Mouse (Mus musculus) adrenal gland, postnatal 36 days (tissue): ENCODE measurements at regions not wholly inside any gene's neighbourhood (a gene's known extent, or its start where the extent isn't known, plus 50 kb on each side); places are given as distances from the start of the nearest gene placed in this dataset.

ENCODE experiments used
- DNase-seq, 2 experiments: peaks; one replicate each; pipeline ENCODE4 v3.0.0; 2021; ENCODE audit warnings: mixed read lengths in 1 of 2

- no peak for DNase-seq
Measured at GRCm38 (mm10) chr4:148723208-148723607, 80.1 kb downstream of the Gm572 start.

DNA sequence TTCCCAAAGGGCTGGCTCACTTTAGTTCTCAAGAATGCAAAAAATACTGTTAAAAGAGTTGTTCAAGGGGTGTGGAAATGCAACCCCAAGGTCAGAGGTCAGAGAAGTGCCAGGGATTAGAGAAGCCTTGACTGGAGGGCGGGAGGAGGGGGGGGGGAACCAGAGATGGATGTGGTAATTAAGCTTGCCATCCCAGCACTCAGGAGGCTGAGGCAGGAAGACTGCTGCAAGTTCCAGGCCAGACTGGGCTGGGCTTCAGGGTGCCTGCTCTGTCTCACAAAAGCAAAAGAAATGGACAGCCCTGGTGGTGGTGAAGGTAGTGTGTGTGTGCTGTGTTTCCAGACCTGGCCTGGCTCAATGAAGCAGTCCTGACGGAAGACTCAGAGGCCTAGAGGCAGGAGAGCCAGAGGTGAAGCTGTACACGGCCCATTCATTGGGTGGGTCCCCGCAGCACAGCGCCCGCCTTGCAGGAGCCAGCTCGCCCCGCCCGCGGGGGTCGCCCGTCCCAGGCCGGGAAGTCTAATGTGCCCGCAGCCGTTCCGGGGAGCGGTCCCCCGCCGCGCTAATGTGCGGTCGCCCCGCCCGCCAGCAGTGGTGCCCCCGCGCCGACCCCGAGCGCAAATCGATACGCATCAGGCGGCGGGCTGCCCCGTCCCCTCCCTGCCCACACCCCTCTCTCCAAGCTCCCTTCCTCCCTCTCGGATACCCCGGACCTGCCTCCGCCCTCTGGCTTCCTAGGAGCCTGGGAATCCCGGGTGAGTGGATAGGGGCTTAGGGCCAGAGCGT lies 80.1 kb upstream of the Casz1 start:
- no peak for DNase-seq

GRCm38 (mm10) chr4:148728800-148729199 lies 75.4 kb upstream of the Casz1 start:
- no peak for DNase-seq

- DNase-seq, result no peak
Measured at GRCm38 (mm10) chr4:148731586-148731985, 72.6 kb upstream of the Casz1 start.

DNA sequence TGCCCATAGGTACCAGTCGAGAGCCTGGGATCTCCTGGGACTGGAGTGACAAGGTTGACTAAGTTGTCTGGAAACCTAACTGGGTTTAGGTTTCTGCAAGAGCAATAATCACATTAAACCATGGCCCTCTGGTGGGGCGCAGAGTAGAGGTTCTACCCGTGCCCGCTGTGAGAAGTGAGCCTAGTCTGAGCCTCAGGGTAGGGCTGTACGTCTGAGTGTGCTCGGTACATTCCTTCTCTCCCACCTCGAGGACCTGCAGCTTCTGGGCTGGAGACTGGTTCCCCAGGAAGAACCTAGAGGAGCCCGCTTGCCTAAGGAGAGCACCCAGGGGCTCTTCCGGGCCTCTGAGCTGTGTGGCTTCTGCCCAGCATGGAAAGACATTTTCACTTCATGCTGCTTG lies 70.2 kb upstream of the Casz1 start:
- no peak for DNase-seq

- no peak for DNase-seq
Measured at GRCm38 (mm10) chr4:148734547-148734946, 69.7 kb upstream of the Casz1 start.

GRCm38 (mm10) chr4:148738601-148739530 lies 65.4 kb upstream of the Casz1 start:
- DNase-seq, result no peak

GRCm38 (mm10) chr4:148742549-148743413 lies 61.4 kb upstream of the Casz1 start:
- peak; percentile 80 to 85 for DNase-seq

- no peak for DNase-seq
Measured at GRCm38 (mm10) chr4:148743414-148743844, 60.8 kb upstream of the Casz1 start.

DNA sequence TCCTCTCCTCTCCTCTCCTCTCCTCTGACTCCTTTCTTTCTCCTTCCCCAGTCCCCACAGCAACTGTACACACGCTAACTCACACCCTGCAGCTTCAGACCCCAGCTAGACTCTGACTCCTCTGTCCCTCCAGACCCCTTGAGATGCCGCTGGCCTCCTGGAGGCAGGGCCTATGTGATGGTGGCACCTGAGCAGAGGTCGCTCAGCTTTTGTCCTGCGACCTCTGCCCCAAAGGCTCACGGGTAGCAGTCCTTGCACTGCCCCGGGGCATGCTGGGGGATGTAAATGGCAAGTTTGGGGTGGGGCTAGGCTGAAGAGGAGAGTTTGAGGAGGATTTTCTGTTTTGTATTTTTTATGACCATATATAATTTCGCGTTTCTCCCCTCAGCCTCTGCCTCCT lies 60.2 kb upstream of the Casz1 start:
- no peak for DNase-seq

GRCm38 (mm10) chr4:148746460-148747314 lies 57.5 kb upstream of the Casz1 start:
- no peak for DNase-seq

GRCm38 (mm10) chr4:148747315-148747644 lies 56.9 kb upstream of the Casz1 start:
- no peak for DNase-seq

GRCm38 (mm10) chr4:148750030-148750429 lies 54.2 kb upstream of the Casz1 start:
- no peak for DNase-seq

DNA sequence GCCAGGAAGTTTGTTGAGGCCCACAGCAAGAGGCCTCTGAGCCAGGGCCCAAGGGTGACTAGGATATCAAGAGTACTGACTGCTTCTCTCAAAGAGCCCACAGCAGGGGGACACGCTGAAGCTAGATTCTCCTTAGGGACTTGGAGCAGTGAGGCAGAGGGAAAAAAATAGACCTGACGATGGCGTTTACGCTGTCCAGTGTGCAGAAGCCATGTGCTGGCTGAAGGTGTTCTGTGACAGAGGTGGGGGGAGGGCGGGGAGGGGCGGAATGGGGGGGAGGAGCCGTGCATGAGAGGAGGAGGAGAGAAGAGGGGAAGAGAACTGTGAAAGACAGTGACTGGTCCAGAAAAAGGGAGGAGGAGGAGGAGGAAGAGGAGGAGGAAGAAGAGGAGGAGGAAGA lies 52.6 kb upstream of the Casz1 start:
- DNase-seq, result no peak

DNA sequence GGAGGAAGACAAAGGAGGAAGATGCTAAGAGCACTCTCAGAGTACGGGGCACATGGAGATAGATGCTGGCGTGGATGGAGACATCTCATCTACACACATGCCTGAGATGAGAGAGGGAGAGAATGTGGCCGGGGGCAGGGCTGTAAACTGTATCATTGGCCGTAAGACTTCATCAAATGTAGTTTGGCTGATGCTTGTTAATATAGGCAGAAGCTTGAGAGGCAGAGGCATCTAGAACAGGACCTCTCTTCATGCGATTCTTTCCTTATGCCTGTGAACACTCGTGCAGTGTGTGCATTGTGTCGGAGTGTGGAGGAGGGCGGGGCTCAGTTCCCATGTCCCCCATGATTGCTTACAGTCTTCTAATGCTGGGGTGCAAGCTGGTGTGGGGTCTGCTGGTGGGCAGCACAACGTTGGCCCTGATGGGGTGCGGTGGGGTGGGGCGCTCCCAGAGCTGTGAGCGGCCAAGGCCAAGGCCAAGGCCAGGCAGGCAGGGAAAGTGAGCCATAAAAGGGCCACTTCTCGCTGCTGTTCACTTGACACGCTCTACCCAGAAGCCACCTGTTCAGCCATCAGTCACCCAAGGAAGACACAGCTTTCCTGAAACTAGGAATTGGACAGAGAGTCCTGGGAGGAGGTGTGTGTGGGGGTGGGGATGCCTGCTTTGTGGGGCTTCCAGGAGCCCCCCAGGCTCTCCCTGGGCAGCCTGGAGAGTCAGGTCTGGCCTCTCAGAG lies 51.7 kb upstream of the Casz1 start:
- DNase-seq, result peak in 1 of 2 experiments; percentile 12

- no peak for DNase-seq
Measured at GRCm38 (mm10) chr4:148753143-148753798, 51.0 kb upstream of the Casz1 start.

GRCm38 (mm10) chr4:148753849-148754248 lies 50.4 kb upstream of the Casz1 start:
- no peak for DNase-seq
